Mouse (Mus musculus): ENCODE results near the gene Cacna2d3.

GRCm38 (mm10) chr14:28870382-28870781 lies 851.3 kb downstream of the Cacna2d3 start:
- TF ChIP-seq CTCF (IDR thresholded peaks at IDR 0.05; ENCODE audit: low read depth, low read length) (no peak), POLR2AphosphoS5 (IDR thresholded peaks at IDR 0.05; ENCODE audit: insufficient replicate concordance, low read depth, low read length) (no peak), TAL1 (conservative IDR thresholded peaks at IDR 0.05; ENCODE audit: low read depth, low read length) (no peak)

Measured in G1E (cell line).